Mouse (Mus musculus): ENCODE measurements around the gene Klhl25.
"Not testable (repeated sequence)": the region's sequence is repeated elsewhere in the genome, so short reads cannot be mapped to it uniquely, and the experiment has no call there.

DNA sequence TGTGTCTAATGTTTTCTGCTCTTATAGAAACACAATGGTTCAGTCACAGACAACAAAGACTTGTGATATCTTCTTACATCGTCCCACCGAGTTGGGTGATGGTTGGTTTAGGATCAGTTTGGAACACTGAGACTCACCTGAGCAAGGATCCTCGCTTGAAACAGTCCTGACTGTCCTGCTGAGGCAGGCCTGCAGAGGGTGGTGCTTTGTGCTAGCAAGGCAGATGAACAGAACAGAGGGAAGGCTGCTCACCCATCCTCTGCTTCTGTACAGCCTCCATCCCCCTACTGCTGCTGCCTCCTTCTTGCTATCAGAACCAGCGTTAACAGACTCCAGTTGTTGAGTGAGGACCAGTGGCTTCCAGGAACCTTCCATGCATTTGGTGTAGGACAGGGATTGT is 14.2 kb upstream of the Klhl25 start:
- not testable (repeated sequence) for TF ChIP-seq POLR2A (IDR thresholded peaks at IDR 0.05; ENCODE audit: low read depth, low read length); CTCF (IDR thresholded peaks at IDR 0.05; ENCODE audit: extremely low read depth, insufficient read length, insufficient replicate concordance, low read depth, low read length)
